Mouse (Mus musculus) heart, postnatal 0 days (tissue): ENCODE measurements around the gene Cdkn2d.

ENCODE experiments used
- CTCF ChIP-seq: IDR thresholded peaks from 2 replicates; pipeline ENCODE4 v1.5.1; 2016; ENCODE audit warnings: antibody characterized with exemption, control low read depth, low read depth
- EP300 ChIP-seq: IDR thresholded peaks from 2 replicates; pipeline ENCODE4 v1.6.1; 2016; ENCODE audit warnings: antibody characterized with exemption, low read depth

DNA sequence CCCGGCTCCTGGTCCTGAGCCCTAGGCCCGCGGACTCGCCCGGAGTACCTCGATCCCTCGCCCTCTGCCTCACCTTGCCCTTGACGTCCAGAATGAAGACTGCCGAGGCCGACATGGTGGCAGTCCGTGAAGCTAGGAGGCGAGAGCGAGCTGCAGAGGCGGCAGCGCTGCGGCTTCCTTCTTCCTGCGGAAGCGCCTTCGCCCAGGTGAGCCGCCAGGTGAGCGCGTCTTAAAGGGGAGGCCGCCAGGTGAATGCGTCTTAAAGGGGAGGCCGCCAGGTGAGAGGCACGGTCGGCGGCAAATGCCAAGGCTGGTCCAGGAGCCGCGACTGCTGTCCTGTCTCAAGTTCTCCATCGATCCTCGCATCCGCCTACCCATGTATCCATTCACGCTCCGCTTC, 20.9 kb upstream of the Cdkn2d start, which contains the start of gene Ap1m2:
- TF ChIP-seq CTCF (no peak), EP300 (no peak)
